Mouse (Mus musculus): ENCODE data around the gene Zfp872. TPM values are rescaled to one million over a fixed set of nuclear protein-coding genes. Genes with fewer than 3 reads are reported as not detected.
"Not testable (repeated sequence)": the region's sequence is repeated elsewhere in the genome, so short reads cannot be mapped to it uniquely, and the experiment has no call there.

Zfp872 gene
- total RNA-seq (2021) = not detected

GRCm38 (mm10) chr9:22188025-22188611, at the start of gene Zfp872:
Zfp872 (plus strand) TSS chr9:22188090.
- DNase-seq (ENCODE audit: low spot score in 2 of 2) = peak; percentile 12 to 30
- intact Hi-C loops (cut with DNase I) = no loop called here

- intact Hi-C loops (cut with DNase I) = no loop called here
- DNase-seq (ENCODE audit: low spot score in 2 of 2) = no peak
Measured at GRCm38 (mm10) chr9:22138480-22138879, 49.4 kb upstream of the Zfp872 start.

GRCm38 (mm10) chr9:22139746-22140145, 48.1 kb upstream of the Zfp872 start:
- intact Hi-C loops (cut with DNase I) = loop anchor here (5.0 to 10.0 kb wide), 3 partner anchors 42 to 165 kb away; partner anchors contain the start of gene Cnn1
- DNase-seq (ENCODE audit: low spot score in 2 of 2) = no peak

GRCm38 (mm10) chr9:22143108-22144037, 44.5 kb upstream of the Zfp872 start:
- DNase-seq (ENCODE audit: low spot score in 2 of 2) = peak; percentile 81 to 87
- intact Hi-C loops (cut with DNase I) = loop anchor here (5.0 to 10.0 kb wide), 3 partner anchors 46 to 169 kb away; partner anchors contain the start of gene Cnn1

GRCm38 (mm10) chr9:22144304-22144965, 43.5 kb upstream of the Zfp872 start:
- DNase-seq (ENCODE audit: low spot score in 2 of 2) = no peak
- intact Hi-C loops (cut with DNase I) = loop anchor here (5.0 to 10.0 kb wide), 3 partner anchors 47 to 170 kb away; partner anchors contain the start of gene Cnn1

- no peak for DNase-seq (ENCODE audit: low spot score in 2 of 2)
- intact Hi-C loops (cut with DNase I) = loop anchor here (10.0 kb wide), 1 partner anchor 175 kb away; no protein-coding TSS in a partner anchor
Measured at GRCm38 (mm10) chr9:22149426-22150248, 38.3 kb upstream of the Zfp872 start.

GRCm38 (mm10) chr9:22150249-22150693, 37.6 kb upstream of the Zfp872 start:
- intact Hi-C loops (cut with DNase I); DNase-seq (ENCODE audit: low spot score in 2 of 2): not testable (repeated sequence)

- intact Hi-C loops (cut with DNase I) = no loop called here
Measured at GRCm38 (mm10) chr9:22150946-22151345, 36.9 kb upstream of the Zfp872 start.

GRCm38 (mm10) chr9:22153810-22154209, 34.1 kb upstream of the Zfp872 start:
- intact Hi-C loops (cut with DNase I) = loop anchor here (2.0 kb wide), 1 partner anchor 83 kb away; the partner anchor contains the start of genes Gm49318 and Zfp653
- DNase-seq (ENCODE audit: low spot score in 2 of 2) = no peak

More at GRCm38 (mm10) chr9:22150946-22151345, 36.9 kb upstream of the Zfp872 start:
- no peak for DNase-seq (ENCODE audit: low spot score in 2 of 2)

- intact Hi-C loops (cut with DNase I) = loop anchor here (1.0 to 5.0 kb wide), 3 partner anchors 70 to 257 kb away; partner anchors contain the start of genes 9530077C05Rik, Gm49318, Zfp653 and Zfp809
- peak; percentile 49 to 58 for DNase-seq (ENCODE audit: low spot score in 2 of 2)
Measured at GRCm38 (mm10) chr9:22155614-22156013, 32.3 kb upstream of the Zfp872 start.

- DNase-seq (ENCODE audit: low spot score in 2 of 2) = peak; percentile 97 to 98
- intact Hi-C loops (cut with DNase I) = loop anchor here (1.0 to 5.0 kb wide), 2 partner anchors 69 to 256 kb away; partner anchors contain the start of genes 9530077C05Rik and Zfp809
Measured at GRCm38 (mm10) chr9:22156497-22157245, 31.2 kb upstream of the Zfp872 start, which contains the start of gene Pigyl. Pigyl (plus strand) TSS chr9:22156846.

- DNase-seq (ENCODE audit: low spot score in 2 of 2) = peak in 1 of 2 experiments; percentile 9
- intact Hi-C loops (cut with DNase I) = loop anchor here (5.0 kb wide), 1 partner anchor 255 kb away; the partner anchor contains the start of gene 9530077C05Rik
Measured at GRCm38 (mm10) chr9:22157516-22158265, 30.2 kb upstream of the Zfp872 start.

- no peak for DNase-seq (ENCODE audit: low spot score in 2 of 2)
- intact Hi-C loops (cut with DNase I) = no loop called here
Measured at GRCm38 (mm10) chr9:22161299-22161698, 26.6 kb upstream of the Zfp872 start.

GRCm38 (mm10) chr9:22162305-22162704, 25.6 kb upstream of the Zfp872 start:
- intact Hi-C loops (cut with DNase I) = no loop called here
- no peak for DNase-seq (ENCODE audit: low spot score in 2 of 2)

GRCm38 (mm10) chr9:22162912-22163311, 25.0 kb upstream of the Zfp872 start:
- intact Hi-C loops (cut with DNase I) = no loop called here
- no peak for DNase-seq (ENCODE audit: low spot score in 2 of 2)

GRCm38 (mm10) chr9:22164711-22165668, 22.9 kb upstream of the Zfp872 start:
- intact Hi-C loops (cut with DNase I) = no loop called here
- DNase-seq (ENCODE audit: low spot score in 2 of 2) = peak; percentile 62 to 73
